Mouse (Mus musculus) embryo, embryonic 9.5 days (tissue): ENCODE measurements around the gene Avp.

Experiments
- DNase-seq: peaks from one replicate; pipeline ENCODE4 v3.0.0-alpha.2; 2017; ENCODE audit errors: extremely low spot score

Gene Avp

DNA sequence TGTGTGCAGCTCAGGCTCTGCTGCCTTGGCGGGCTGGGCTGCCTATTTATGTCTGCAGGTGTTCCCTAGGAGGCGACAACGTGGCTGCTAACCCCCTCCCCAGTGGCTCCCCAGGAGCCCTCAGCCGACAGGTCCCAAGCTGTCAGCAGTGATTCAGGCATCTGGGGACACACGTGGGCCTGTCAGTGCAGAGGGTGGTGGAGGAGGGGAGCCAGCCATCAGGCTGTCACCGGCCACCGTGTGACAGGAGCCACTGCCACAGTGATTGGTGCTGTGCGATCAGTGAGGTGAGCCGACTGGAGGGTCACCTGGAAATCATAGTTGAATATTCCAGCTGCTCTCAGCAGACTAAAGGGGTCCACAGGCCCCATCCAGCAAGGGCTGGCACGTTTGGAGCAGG is at the start of gene Avp:
Avp (minus strand) TSS at position 3 of the 400 bp plus-strand sequence.
- no peak for DNase-seq

DNA sequence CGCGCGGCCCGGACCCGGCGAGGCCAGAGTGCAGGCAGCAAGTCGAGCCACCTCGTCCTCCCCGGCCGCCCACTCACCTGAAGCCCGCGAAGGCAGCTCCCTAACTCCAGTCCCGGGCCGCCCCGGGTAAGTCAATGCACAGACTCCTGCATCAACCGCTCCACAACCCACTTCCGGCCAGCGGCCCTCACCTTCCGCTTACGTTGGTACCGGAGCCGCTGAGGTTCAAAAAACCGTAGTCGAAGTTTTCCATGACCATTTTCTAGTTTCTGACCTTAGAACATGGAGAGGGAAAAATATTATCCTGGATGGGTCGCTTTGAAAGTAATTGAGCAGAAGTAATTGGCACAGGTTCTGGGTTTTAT is 47.5 kb upstream of the Avp start, which contains the start of the genes Fastkd5 and Ubox5:
Fastkd5 (minus strand) TSS at position 189 of the 365 bp plus-strand sequence.
Ubox5 (minus strand) TSS at position 200 of the 365 bp plus-strand sequence.
- peak; percentile 89 for DNase-seq

GRCm38 (mm10) chr2:130629080-130629838 is 46.9 kb upstream of the Avp start:
- no peak for DNase-seq

DNA sequence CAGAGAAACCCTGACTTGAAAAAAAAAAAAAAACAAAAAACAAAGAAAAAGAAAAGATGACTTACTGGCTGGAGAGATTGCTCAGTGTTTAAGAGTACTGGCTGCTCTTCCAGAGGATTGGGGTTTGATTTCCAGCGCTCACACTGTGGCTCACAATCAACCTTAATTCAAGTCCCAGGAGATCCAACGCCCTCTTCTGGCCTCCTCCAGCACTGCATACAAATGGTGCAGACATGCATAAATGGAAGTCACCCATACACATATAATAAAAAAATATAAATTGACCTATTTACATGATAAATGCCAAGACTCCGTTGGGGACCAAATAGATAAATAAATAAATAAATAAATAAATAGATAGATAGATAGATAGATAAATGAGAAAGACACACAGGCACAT is 46.1 kb upstream of the Avp start:
- DNase-seq: no peak

GRCm38 (mm10) chr2:130618972-130619371 is 36.6 kb upstream of the Avp start:
- DNase-seq: no peak

DNA sequence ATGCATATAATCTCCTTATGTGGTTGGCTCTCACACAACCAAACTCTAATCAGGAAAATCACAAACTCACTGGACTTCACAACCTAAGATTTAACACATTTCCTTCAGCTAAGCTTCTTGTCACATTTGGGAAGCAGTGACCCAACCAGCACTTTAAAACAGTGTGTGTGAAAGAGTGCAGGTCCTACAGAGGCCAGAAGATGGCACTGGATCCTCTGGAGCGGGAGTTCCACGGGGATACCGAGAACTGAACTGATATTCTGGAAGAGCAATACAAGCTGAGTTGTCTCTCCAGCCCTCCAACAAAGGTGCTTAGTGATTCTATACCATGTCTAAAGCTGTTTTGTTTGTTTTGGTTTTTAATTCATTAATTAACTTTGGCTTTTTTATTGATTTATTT is 30.7 kb upstream of the Avp start:
- DNase-seq: no peak

DNA sequence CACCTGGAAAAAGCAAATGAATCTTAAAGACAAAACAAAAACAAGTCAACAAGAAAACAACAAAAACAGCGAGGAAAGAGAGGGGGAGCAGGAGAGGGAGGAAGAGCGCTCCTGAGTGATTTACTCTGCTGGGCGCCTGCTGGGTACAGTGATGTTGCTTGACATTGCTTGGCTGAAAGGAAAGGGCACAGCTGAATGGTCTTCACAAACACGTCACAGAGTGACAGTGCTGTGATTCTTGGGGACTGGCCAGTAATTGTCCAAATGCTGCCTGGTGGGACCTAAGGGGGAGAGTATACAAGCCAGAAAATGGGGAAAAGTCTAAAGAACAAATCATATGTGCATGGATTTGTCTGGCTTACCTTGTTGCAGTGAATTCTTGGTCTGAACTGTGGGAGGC is 19.8 kb upstream of the Avp start:
- no peak for DNase-seq

DNA sequence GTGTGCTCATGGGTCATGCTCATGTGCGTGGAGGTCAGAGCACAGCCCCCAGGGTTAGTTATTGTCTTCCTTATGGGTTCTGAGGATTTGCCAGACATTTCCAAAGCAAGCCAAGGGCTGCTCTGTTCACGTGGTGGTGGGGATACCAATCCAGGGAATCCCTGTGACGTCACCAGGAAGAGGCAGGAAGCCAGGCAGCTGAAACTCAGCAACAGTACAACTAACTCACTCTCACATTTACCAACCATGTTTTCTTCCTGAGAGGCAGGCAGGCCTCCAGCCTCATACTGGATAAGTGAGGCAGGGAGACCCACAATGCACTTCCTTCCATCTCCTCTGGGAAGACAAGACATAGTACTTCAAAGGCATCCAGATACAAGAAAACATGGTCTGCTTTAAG is 16.0 kb upstream of the Avp start:
- no peak for DNase-seq

DNA sequence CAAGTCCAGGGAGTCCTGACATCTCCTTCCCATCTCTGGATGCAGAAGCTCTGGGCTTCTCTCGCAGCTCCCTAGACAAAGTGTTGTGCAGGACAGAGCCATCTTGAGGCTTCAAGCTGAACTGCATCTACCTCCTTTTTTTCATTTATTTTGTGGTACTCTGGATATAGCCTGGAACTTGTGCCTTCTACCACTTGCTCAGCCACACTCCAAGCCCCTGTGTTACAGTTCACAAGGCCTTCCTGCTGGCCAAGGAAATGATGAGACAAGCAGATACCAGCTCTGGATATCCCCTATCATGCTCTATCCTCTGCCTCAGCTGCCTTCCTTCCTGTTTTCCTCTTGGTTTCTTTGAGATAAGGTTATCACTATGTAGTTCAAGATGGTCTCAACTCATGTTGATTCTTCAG is 15.3 kb upstream of the Avp start:
- no peak for DNase-seq

- no peak for DNase-seq
These were observed 13.2 kb upstream of the Avp start for GRCm38 (mm10) chr2:130595596-130595995.

GRCm38 (mm10) chr2:130591016-130591415 is 8.7 kb upstream of the Avp start:
- DNase-seq: no peak

DNA sequence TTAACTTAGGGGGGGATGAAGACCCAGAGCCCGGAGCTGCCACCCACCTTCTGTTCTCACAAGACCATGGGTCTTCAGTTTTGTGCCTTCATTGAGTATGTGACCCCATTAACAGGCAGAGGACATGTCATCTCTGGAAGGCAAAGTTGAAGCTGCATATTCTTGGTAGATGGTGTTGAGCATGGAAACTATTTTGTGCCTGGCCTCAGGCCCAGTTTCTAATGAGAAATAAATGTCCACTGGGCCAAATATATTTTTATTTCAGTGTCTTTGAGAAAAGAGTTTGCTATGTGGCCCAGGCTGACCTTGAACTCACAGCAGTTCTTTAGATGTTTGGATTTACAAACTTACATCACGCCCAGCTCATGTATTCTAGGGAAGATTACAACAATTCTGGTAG is 7.4 kb upstream of the Avp start:
- DNase-seq: no peak

DNA sequence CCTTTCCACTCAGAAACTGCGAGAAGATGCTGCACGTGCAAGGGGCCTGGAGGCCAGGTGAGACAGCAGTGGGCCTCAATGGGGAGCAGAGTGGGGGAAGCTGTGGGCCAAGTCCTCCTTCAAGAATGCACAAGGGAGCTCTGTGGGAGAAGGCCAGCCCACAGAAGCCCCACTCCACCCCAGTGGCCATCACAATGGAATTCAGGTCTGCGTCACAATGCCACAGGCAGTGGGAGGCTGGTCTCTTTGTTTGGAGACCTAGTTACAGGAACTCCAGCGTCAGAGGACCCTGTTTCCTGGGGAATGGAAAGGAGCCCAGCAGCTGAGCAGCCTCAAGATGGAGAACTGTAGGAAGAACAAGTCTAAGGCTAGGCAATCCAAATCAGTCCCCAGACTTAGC is 6.8 kb upstream of the Avp start:
- no peak for DNase-seq

DNA sequence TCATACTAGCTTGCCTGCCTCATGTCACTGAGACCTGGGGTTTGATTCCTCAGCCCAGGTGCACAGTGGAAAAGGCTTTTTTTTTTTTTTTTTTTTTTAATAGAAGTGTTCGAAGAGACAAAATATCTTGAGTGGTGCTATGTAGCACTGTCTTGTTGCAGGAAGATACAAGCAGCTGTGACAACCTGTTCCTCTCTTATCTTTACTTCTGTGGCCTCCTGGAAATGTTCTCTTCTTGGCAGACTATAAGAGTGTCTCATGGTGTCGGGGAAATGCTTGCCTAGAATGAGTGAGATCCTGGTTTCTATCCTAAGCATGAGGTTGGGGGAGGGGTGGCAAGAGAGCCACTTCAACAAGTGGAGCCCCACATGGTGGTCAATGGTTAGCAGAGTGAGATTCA is 6.0 kb upstream of the Avp start:
- no peak for DNase-seq

GRCm38 (mm10) chr2:130586016-130586415 is 3.7 kb upstream of the Avp start:
- DNase-seq: no peak

DNA sequence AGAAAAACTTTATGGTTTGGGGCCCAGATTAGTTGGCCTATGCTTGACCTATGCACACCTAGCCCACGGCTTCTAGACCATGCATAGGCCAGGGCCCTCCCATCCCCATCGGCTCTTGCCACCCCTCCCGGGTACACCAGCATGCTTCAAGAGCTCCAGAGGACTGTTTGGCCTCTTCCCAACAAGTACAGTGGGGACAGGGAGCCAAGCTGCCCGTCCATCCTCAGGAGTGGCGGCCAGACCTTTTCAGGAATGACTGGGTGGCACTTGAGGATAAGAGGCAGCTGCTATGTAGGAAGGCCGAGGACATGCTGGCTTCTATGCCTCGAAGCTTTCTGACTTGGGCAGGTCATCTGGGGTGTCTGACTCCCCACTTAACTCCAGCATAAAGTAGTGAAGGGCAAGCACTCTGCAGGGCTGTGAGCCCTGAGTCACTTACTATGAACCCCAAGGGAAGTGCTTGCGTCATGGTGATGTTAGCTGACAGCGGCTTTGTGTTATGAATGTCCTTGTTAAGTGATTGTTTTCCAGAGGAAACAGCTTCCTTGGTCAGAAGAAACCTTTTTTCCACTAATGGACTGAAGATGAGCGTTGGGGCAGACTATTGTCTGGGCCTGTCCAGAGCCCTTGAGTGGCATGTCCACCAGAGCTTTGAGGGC is 1.7 kb upstream of the Avp start:
- no peak for DNase-seq

- no peak for DNase-seq
These were observed 1.2 kb downstream of the Avp start for GRCm38 (mm10) chr2:130581201-130581600.

DNA sequence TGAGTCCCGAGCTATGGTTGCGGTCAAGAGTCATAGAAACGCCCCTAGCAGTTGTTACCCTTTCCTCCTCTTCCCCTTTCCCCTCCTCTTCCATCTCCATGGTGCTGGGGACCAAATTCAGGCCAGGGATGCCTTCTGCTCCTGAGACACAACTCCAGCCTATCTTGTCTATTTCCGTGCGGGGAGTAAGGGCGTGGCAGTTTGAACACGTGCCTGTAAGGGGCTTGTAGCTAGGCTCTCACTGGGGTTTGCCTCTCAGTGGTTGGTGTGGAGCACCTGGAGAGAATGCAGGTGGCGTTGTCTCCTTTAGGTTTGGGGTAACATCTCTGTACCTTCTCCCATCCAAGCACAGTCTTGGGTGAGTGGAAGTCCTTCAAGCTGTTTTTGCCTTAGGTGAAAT is 2.6 kb downstream of the Avp start:
- no peak for DNase-seq

- DNase-seq: peak; percentile 74
These were observed 4.2 kb downstream of the Avp start for GRCm38 (mm10) chr2:130578148-130578547.

DNA sequence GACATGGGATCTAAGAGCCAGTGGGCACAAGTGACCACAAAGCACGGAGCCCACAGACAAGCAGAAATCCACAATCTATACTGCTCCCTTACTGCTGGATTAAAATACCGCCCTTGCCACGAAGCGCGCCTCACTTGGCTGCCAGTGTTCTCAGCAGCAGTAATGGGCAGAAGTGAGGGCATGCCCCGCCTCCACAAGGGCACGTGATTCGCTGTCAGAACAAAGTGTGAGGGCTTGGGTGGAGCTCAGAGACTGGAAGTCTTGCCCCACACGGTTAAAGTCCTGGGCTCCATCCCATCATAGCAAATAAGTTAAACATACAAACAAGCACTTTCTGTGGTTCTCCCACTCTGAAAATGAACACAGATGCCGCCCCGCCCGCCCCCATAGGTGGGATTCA is 4.7 kb downstream of the Avp start:
- peak; percentile 19 for DNase-seq

GRCm38 (mm10) chr2:130577021-130577420 is 5.3 kb downstream of the Avp start:
- no peak for DNase-seq

DNA sequence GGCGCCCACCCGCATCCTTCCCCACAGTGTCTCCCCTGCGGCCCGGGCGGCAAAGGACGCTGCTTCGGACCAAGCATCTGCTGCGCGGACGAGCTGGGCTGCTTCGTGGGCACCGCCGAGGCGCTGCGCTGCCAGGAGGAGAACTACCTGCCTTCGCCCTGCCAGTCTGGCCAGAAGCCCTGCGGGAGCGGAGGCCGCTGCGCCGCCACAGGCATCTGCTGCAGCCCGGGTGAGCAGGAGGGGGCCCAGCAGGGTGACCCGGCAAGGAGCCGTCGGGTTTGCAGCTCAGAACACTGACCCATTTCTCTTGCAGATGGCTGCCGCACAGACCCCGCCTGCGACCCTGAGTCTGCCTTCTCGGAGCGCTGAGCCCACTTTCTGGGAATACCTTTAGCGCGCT is 5.8 kb downstream of the Avp start:
- peak; percentile 34 for DNase-seq

GRCm38 (mm10) chr2:130575873-130576272 is 6.5 kb downstream of the Avp start, which contains the start of gene Oxt:
TSS of gene Oxt (plus strand) at chr2:130576173.
- no peak for DNase-seq
